Mouse (Mus musculus): ENCODE results near the gene Cdkn2c.

Gene Cdkn2c

DNA sequence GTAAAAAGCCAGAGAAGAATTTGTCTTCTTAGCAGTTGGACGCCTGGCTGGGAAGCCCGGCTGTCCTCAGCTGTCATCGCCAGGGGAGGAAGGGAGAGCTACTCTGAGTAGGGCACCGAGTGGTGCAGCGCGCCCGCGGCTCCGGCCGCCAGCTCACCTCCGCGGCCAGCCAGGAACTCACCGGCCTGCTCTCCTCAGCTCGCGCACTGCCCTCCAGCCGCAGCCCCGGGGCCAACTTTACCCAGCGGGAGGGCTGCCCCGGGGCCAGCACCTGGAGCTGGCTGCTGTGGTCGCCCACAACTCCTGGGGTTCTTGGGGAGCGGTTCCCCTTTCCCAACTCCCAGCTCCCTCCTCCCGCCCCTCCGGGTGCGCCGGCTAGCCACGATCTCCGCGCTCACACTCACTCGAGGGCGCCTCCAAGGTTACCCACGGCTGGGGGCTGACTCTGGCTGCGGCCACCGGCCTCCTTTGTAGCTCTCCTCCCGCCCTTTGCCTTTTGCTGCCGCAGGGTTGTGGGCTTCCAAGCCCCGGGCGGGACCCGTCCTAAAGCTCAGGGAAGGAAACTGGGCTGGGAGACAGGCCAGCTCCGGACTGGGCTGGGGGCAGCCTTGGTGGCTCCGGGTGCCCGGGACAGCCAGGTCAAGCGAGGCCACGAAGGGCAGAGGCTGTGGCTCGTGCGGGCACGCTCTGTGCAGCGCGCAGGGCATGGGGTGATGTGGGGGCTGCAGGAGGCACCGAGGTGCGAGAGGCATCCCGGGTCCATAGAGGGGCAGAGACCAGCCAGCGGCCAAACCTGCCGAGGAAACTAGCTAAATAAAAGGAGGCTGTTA, 9.8 kb downstream of the Cdkn2c start:
- DNase-seq = peak; percentile 14

DNA sequence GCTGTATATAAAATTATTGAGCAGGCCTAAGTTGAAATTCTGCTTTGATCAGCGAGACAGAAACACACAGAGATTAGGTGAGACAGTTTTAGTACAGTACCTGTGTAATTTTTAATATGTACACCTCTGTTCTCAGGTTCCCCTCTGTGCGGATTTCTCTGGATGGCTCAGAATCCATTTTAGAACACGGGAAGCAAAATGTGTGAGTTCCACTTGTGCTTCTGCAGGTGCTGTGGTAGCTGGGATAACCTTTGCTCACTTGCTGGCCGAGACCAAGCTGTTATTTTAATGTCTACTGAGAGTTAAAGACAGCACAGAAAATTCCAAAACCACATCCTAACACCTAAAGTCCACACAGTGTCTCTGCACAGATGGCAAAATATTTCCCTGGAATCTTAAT, 10.7 kb downstream of the Cdkn2c start:
- no peak for DNase-seq

- DNase-seq = no peak
Measured at GRCm38 (mm10) chr4:109655738-109656137, 11.3 kb downstream of the Cdkn2c start.

- no peak for DNase-seq
Measured at GRCm38 (mm10) chr4:109654701-109655100, 12.3 kb downstream of the Cdkn2c start.

DNA sequence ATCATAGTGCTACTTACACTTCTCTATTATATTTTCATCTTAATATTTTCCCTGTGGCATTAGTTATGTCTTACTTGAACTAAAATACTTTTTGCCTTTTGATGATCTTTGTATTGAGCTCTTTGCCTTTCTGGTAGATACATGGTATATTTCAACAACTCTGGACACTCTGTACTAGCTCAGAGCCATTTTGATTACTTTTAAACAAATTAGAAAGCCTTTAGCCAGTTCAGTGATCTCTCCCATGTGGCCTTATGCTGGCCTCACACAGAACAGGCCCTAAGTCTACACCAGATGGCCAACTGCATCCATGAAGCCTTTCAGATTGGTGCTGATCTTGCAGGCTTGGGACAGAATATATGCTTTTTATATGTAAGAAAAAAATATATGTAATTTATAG, 13.7 kb downstream of the Cdkn2c start:
- no peak for DNase-seq

DNA sequence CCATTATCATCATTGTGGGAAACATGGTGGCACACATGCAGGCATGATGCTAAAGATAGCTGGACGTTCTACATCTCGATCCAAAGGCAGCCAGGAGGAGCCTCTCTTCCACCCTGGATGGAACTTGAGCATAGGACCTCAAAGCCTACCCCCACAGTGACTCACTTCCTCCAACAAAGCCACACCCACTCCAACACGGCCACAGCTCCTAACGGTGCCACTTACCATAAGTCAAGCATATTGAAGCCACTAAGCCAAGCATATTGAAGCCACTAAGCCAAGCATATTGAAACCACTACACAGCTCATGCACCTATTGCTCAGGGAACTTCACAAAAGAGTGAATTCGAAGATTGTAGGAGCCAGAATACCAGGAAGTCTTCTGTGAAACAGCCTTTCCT, 17.7 kb downstream of the Cdkn2c start:
- DNase-seq = no peak

DNA sequence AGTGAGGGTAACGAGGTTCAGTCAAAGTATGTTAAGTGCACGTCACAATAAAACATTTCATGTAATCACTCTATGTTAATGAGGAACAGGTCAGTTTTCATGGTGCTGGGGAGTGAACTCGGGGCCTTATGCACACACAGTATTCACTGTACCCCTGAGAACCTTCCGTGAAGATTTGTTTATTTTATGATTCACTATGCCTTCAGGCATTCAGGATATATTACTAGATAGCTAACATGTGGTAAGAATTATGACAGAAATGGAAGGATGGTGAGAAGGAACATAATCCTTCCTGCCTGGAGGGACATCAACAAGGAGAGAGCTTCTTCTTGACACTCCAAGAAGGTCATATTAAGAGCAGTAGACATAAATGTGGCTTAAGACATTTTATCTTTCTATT, 19.7 kb downstream of the Cdkn2c start:
- no peak for DNase-seq

DNA sequence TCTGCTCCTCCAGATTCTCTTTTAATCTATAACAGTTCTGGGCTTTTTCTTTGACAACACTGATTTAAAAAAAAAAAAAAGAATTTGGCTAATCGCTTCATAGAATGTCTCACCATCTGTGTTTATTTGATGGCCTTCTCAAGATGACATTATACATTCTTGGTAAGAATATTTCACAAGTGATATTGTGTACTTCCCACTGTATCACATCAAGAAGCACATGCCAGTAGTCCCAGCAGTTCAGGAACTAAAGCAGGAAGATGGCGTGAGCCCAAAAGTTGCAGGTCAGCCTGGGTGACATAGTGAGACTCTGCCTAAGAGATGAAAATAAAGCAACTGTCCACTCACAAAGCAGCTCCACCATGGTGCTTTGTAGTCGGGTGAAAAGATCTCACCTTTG, 25.5 kb downstream of the Cdkn2c start:
- DNase-seq = no peak

GRCm38 (mm10) chr4:109640141-109640540, 26.8 kb downstream of the Cdkn2c start:
- DNase-seq = no peak

DNA sequence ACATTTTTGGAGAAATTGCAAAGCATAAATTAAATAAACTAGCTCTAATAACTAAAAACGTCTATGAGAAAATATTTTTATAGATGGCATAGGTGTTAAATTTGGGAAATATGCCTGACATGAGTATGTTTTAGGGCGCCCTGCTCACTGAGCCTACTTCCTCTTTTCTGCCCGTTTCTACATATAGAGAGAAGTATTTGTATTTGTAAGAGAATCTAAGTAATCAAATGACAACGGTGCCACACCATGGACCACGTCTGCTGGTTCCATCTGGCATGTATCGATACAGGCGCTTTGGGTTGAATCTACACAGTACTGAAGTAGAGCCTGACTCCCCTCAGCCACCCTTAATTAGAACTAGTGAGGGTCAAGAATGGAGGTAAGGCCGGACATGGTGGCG, 27.6 kb downstream of the Cdkn2c start:
- no peak for DNase-seq

DNA sequence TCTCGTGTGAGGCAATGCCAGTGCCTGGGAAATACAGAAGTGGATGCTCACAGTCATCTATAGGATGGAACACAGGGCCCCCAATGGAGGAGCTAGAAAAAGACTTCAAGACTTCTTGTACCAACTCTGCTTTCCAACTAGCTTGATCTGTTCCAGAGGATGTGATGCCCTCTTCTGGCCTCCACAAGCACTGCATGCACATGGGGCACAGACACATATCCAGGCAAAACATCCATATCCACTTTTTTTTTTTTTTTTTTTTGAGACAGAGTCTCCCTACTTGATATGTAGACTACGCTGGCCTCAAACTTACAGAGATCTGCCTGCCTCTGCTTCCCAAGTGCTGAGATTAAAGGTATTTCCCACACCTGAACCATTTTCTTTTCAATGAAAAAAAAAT, 32.0 kb downstream of the Cdkn2c start:
- DNase-seq = no peak

DNA sequence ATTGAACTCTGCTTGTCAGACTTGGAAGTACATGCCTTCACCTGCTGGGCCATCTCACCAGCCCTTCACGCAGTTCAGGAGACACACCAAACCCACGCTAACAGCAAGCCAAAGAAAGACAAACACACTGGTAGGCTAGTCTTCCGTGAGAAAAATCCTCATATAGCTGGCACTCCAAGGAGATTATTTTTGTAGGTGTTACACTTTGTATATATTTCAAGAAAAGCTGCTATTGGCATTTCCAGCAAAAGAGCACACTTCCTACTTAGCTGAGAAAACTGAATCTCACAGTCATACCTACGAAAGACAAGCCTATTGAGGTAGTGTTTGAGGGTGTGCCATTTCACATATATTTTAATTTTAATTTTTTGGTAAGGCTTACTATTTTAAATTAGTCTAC, 36.0 kb downstream of the Cdkn2c start:
- no peak for DNase-seq

GRCm38 (mm10) chr4:109630215-109630614, 36.8 kb downstream of the Cdkn2c start:
- DNase-seq = no peak

DNA sequence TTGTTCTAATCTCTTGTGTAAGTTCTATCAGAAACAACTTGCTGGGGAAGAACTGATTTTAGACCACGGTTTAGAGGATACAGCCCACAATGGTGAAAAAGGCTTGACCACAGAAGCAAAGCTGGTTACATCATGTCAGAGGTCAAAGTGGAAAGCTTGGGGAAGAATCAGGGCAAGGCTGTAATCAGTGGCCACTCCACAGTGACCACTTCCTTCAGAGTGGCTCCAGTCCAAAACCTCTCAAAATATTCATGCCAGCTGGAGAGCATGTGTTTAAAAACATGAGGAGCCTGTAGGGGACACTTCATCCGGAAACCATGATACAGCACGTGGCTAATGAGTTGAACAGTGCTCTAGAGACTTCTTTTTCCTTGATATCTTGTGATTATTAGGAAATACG, 54.4 kb downstream of the Cdkn2c start:
- DNase-seq = no peak

All from right cerebral cortex, postnatal 25 days (tissue).